Mouse (Mus musculus) monocyte, adult 2 months (primary cell): ENCODE measurements around the gene Mast2.

ENCODE experiments used
- DNase-seq, 2 experiments: peaks; one replicate each; pipeline ENCODE4 v3.0.0; 2022; ENCODE audit warnings: low spot score in 2 of 2, low read depth in 1 of 2

Mast2 gene

DNA sequence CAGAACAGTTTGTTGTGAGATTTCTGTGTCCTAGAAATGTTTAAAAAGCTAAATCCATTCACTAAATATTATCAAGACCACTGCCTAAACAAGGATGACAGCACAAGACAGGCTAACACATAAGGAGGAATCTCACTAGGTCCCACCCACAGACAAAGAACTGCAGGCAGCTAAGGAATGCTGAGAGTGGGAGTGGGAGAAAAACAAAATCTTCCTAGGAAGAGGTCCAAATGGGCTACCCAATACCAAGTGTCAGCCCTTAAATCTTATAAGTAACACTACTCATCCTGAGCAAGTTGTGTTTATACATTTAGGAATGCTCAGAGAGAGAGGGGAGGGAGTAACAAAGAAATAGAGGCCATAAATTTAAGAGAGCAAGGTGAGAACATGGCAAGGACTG is 52.6 kb downstream of the Mast2 start:
- no peak for DNase-seq

- no peak for DNase-seq
Observed at GRCm38 (mm10) chr4:116406668-116407067, 57.3 kb downstream of the Mast2 start.

DNA sequence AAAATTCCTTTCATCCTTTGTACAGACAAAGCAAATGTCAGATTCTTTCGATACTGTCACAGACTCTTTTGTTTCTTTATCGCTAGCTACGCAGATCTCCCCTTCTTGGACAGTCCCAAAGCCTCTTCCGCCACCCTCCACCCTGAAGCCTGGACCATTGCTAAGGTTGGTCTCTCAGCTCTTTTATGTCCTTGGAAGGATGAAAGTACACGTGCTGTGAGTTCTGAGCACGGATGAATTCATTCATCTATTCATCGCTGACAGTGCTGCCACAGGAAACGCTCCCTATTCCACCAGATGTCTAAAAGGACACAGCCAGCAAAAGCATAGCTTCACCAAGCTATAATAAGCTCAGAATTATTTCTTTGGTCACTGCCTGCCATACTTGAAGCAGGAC is 58.0 kb downstream of the Mast2 start:
- no peak for DNase-seq

DNA sequence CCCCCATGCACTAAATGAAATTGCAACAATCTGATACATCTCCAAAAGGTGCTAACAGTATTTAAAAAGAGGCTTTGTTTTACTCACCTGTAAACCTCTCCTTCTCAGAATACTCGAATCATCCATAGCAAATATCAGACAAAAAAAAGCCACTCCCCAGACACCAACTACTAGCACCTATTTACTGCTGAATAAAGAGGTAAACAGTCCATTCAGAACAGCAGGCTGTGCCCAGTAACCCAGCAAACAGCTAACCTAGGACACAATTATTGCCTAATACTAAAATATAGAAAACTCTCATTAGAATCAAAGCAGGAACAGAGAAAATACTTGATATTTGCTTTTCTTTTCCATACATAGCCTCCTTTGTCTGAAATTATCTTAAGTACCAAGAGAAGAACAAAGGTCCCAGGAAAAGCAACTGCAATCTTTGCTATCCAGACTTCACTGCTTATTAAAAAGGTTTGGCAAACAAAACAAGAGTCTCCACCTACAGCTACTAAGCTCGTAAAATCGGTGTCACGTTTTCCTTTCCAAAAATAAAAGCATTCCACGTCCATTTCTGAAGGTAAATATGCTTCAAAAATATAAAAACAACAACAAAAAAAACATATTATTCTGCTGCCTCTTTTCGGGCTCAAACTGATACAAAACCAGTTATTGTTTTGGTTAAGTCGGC is 58.6 kb downstream of the Mast2 start:
- DNase-seq: no peak

DNA sequence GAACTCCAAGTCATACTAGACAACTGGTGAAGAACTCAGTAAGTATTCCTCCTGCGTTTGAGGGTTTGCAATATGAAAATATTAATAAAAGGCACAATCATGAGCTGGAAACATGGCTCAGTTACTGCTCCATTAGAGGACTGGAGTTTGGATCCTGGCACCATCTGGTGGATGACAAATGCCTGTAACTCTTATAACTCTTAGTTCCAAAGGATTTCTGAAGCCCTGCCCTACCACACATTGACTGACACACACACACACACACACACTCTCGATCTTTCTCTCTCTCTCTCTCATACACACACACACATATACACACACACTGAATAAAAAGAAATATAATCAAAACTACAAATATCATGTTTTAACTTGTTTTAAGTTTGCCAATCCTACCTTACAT is 60.1 kb downstream of the Mast2 start:
- DNase-seq: no peak

DNA sequence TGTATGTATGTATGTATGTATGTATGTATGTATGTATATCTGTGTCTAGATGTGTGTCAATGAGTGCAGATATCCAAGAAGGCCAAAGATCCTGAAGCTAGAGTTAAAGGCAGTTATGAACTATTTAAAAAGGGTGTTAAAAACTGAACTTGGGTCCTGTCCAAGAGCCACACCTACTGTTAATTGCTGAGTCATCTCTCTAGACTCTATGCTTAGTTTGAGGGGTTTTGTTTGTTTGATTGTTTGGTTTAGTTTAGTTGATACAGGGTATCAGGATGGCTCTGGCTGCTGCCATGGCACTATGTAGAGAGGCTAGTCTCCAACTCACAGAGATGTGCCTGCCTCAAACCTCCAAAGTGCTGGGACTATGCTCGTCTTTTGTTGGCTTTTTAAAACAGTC is 61.3 kb downstream of the Mast2 start:
- no peak for DNase-seq

DNA sequence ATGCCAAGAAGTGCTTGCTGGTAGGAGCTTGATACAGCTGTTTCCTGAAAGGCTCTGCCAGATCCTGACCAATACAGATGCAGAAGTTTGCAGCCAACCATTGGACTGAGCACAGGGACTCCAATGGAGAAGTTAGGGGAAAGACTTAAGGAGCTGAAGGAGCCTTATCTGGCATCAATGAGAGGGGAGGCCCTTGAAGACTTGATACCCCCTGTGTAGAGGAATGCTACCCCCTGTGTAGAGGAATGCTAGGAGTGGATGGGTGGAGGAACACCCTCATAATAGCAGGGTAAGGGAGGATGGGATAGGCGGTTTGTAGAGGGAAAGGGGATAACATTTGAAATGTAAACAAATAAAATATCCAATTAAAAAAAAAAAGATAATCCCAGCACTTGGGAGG is 65.9 kb downstream of the Mast2 start:
- no peak for DNase-seq

DNA sequence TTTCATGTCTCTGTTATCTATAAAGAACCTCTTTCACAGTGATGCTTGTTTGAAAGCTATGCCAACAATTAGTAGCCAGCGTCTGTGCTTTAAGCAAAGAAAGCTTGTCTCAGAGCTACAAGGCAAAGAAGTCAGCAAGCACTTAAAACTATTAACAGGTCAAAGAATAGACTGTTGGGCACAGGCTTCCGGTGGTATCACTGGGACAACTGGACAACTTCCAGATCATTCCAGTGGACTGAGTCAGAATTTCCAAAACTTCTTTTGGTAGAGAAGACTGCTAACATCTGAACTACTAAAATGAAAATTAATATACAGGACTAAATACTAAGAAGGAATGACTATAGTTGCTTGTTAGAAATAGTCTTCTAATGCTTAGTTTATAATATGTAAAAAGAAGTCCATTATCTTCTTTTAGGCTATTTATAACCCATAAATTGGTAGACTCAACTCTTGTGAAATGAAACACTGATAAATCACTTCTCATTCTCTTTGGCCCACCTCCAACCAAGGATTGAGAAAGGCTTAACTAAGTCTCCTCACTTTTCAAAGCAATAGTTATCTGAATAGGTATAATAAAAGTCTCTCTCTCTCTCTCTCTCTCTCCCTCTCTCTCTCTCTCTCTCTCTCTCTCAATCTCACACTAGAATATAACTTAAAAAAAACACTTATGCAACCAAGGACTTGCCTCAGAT is 85.9 kb downstream of the Mast2 start:
- DNase-seq: no peak

DNA sequence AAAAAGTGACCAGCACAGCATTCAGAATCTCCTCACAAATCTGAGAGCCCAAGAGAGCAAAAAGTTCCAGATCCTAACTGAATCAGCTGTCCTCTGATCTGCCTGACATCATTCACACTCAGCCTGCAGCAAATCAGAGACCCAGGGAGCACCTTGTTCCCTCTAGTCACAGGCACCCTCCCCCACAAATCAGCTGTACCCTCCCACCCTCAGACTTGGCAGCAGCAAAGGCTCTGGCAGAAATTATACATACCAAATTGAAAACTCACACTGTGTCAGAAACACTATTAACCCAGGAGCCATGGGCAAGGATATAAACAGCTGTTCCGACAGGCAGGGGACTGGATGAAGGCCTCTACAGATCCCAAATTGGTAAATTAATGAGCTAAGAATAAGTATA is 92.3 kb downstream of the Mast2 start:
- DNase-seq: no peak

GRCm38 (mm10) chr4:116358099-116358498 is 105.9 kb downstream of the Mast2 start:
- no peak for DNase-seq

DNA sequence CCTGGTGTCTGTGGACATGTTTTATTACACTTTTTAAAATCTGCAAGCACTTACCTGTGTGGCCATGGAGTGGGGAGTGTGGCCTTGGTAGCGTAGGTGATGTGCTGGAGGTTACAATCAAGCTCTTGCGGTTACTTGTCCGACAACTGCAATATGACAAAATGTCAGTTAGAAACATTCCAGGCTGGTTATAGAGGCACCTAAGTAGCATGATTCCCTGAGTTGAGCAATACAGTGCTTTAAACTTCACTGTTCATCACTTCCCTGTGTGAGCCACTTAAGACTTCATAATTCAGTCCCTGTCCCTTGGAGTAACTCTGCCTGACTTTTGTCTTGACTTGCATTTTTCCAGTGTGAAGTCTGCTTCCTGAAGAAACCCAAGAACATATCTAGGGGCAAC is 111.1 kb downstream of the Mast2 start:
- no peak for DNase-seq

DNA sequence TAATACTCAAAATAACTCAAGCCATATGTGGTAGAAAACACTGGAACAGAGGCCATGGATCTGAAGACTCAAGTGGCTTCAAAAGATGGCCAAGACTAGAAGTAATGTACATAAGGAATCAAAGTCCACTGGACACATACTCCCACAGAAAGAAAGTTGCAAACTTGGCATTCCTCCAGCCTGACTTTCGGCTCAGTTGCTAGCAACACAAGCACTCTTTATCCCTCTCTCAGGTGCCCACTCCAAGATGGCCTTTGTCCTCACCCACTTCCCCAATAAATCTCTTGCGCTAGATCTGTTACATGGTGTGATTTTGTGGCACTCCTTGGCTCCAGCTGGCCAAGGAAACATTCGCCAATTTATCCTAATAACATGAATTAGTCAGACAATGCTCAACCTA is 111.5 kb downstream of the Mast2 start:
- DNase-seq: no peak

DNA sequence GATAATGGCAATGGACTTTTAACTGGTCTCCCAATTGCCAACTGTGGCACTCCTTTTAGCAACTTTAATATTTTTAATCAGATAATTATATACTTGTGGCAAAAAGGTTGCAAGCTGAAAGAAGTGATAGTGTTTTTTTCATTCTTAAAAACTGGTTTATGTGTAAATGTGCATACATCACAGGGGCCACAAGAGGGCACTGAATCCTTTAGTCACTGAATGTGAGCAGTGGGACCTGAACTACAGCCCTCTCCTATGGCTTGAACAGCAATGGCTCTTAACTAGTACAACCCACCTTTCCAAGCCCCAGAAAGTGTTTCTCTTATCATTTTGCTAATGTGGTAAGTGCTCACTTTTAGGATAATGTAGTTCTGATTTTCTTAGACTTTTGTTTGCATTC is 121.9 kb downstream of the Mast2 start:
- no peak for DNase-seq

- DNase-seq: no peak
Observed at GRCm38 (mm10) chr4:116336294-116336693, 127.7 kb downstream of the Mast2 start.

DNA sequence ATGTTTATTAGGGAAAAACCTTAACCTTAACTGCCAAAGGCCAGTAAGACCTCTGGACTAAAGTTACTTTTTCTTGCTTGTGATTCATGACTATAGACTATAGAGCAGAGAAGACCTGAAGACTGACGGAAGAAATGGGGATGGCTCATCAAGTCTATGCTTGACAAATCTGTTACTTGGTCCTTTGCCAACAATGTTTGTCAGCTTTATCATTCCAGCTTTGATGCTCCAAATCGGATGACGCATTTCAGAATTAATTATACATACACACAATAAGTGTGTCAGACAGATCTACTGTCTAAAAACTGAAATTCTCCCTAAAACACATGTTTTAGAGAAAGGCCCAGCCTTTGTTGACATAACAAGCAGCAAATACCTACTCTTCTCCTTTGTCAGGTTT is 134.7 kb downstream of the Mast2 start:
- DNase-seq: no peak

DNA sequence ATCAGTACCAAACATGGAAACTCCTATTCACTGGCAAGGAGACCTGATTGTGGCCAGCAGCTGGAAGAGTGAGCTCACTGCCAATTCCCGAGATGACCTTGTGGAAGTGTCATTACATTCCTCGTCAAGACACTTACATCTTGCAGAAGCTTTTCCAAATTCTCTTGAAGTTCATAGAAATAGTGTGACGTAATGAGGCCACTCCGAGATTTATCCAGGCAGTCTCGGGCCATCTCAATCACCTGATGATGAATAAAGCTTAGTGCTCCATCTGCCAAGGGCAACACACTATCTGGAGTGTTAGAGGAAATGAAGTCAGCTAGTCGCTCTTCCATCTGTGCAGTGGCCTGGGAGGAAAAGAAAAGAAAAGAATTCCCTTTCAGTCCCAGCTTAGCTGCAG is 141.9 kb downstream of the Mast2 start:
- no peak for DNase-seq

DNA sequence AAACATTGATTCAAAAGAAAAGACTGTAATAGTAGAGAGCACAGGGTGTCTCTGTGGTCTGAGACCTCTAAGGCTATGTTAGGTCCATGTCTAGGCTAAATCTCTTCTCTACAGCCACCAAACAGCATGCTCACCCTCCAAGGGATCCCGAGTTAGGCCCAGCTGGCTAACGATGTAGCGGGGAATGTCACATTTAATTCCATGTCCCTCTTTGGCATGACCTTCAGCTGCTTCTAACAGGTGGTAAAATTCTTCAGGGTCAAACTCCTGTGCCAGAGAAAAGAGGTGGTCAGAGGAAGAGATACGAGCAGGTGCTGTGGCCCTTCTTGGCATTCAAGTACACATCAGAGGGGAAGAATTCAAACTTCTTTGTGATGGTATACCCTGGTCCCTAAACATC is 146.4 kb downstream of the Mast2 start:
- no peak for DNase-seq

GRCm38 (mm10) chr4:116304551-116304950 is 159.4 kb downstream of the Mast2 start:
- DNase-seq: no peak

- no peak for DNase-seq
Observed at GRCm38 (mm10) chr4:116300878-116301355, 163.1 kb downstream of the Mast2 start.

DNA sequence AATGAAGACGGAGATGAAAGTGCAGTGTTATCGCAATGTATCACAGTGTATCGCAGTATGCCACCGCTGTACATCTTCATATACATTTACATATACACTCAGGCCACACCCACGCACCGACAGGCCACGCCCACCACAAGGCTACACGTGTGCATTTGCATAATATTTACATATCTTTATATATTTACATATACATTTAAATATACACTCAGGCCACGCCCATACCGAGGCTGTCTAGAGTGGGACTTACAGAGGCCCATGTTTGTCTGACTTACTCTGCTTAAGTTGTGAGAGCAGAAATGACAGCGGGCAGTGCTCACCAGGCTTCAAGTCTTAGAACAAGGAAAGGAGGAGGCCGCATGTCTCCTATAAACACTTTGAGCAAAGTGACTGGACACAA is 170.7 kb downstream of the Mast2 start:
- no peak for DNase-seq

- no peak for DNase-seq
Observed at GRCm38 (mm10) chr4:116291561-116291960, 172.4 kb downstream of the Mast2 start.

DNA sequence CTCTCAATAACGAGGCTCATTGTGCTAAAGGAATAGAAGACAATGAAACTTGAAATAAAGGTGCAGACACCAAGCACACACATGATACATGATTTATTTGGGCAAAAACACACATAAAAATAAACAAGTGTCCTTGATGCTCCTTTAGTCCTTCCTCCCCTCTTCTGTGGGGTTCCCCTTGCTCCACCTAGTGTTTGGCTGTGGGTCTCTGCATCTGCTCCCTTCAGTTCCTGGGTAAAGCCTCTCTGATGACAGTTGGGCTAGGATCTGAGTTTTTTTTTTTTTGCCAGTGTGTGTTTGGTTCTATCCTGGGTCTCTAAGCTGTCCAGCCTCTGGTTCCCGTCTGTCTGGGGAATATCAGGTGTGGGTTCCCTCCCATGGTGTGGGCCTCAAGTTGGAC is 181.8 kb downstream of the Mast2 start:
- DNase-seq: no peak

DNA sequence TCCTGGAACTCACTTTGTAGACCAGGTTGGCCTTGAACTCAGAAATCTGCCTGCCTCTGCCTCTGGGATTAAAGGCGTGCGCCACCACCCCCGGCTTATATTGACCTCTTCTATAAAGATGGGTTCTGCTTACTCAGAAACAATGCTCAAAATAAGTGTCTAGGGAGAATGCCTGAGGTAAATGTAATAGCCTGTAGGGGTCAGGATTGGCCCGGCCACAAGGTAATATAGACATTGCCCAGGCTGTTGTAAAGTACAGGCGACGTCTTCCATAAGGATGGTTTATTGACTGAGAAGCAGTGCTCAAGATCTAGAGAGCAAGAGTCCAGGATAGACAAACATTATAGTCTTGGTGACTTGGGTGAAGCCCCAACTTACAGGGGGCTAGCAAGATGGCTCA is 195.8 kb downstream of the Mast2 start:
- DNase-seq: no peak
